Comparison of ENCODE assay signal across 7 mouse cellular contexts in genomic region chr12:80141470-80141869, GRCm38 (mm10). TPM values are rescaled to one million over a fixed set of nuclear protein-coding genes. Genes with fewer than 3 reads are reported as not detected.
DNase-seq lines count a peak whose midpoint lies in the region; ATAC-seq and TF ChIP-seq lines count a peak whose summit lies in the region.

No protein-coding gene starts in this region.

- no peak for TF ChIP-seq EP300 in MEL (IDR thresholded peaks at IDR 0.05; ENCODE audit: low read depth in 1 of 2, low read length in 2 of 2)
- TF ChIP-seq EP300 in liver, embryonic 14.5 days (IDR thresholded peaks at IDR 0.05; ENCODE audit: low read depth), result no peak

- H3K27me3 ChIP-seq in MEL (ENCODE audit: control insufficient read depth in 1 of 2, insufficient read depth in 2 of 2, low read length in 2 of 2), result no peaks in the 10 kb centered on the region
- H3K27me3 ChIP-seq in liver, embryonic 14.5 days (ENCODE audit: control insufficient read depth, insufficient read depth, low read length), result no peaks in the 10 kb centered on the region

- no peak for ATAC-seq in liver, embryonic 14.5 days (ENCODE audit: insufficient read depth)

- no peak overlapping the region for H3K9ac ChIP-seq in MEL (ENCODE audit: control insufficient read depth, low read depth, low read length, poor library complexity, severe bottlenecking)
- H3K9ac ChIP-seq in liver, embryonic 14.5 days (replicated peaks), result no peak overlapping the region

- intact Hi-C loops in left cerebral cortex, adult 2 months (cut with DNase I), result loop anchor here (1.0 kb wide), 1 partner anchor 782 kb away; no protein-coding TSS in a partner anchor
- intact Hi-C loops in heart, postnatal 36 days (cut with DNase I), result loop anchor here (1.0 to 2.0 kb wide), 2 partner anchors 617 to 782 kb away; no protein-coding TSS in a partner anchor

- no peak for TF ChIP-seq POLR2A in MEL (IDR thresholded peaks at IDR 0.05; ENCODE audit: control insufficient read depth in 1 of 2, insufficient read depth in 1 of 2, low read depth in 1 of 2, low read length in 2 of 2, poor library complexity in 1 of 2)

- H3K79me2 ChIP-seq in MEL (ENCODE audit: control insufficient read depth, insufficient read depth, low read length, poor library complexity), result no peaks in the 10 kb centered on the region

- no peak overlapping the region for H3K4me2 ChIP-seq in liver, embryonic 14.5 days (ENCODE audit: low read depth)

- DNase-seq in left cerebral cortex, adult 2 months (ENCODE audit: extremely low spot score in 1 of 2, low spot score in 2 of 2), result peak in 1 of 2 experiments; percentile 43
- DNase-seq in left cerebral cortex, adult 11 months (ENCODE audit: low spot score), result no peak
- DNase-seq in MEL (ENCODE audit: low read depth, low spot score), result peak; percentile 74
- DNase-seq in cerebellum, postnatal 4 days (ENCODE audit: low spot score in 2 of 2), result peak; percentile 43 to 71
- DNase-seq in heart, postnatal 36 days, result peak; percentile 65 to 70
- DNase-seq in liver, embryonic 14.5 days (ENCODE audit: low read depth in 3 of 3, low spot score in 3 of 3), result no peak
- peak; percentile 70 for DNase-seq in right cerebral cortex, postnatal 14 days

- peak; percentile 71 for TF ChIP-seq RAD21 in MEL (IDR thresholded peaks at IDR 0.05; ENCODE audit: low read depth, low read length)

- peaks cover 0 to 2% of the 10 kb centered on the region in 2 experiments; a peak in 1 of 4 replicates for H3K36me3 ChIP-seq in MEL (ENCODE audit: control insufficient read depth in 1 of 2, insufficient read depth in 2 of 2, low read length in 2 of 2)
- no peaks in the 10 kb centered on the region for H3K36me3 ChIP-seq in liver, embryonic 14.5 days (replicated peaks; ENCODE audit: control insufficient read depth, insufficient read depth, low read depth)

- peaks cover 2 to 12% of the 10 kb centered on the region in 2 experiments; a peak in 3 of 4 replicates for H3K4me1 ChIP-seq in MEL (ENCODE audit: control insufficient read depth in 1 of 2, insufficient read depth in 2 of 2, low read length in 2 of 2)
- H3K4me1 ChIP-seq in liver, embryonic 14.5 days (replicated peaks; ENCODE audit: control insufficient read depth in 2 of 2, insufficient read depth in 2 of 2, low read length in 1 of 2), result peaks cover 0 to 20% of the 10 kb centered on the region in 2 experiments; a peak in 2 of 4 replicates

- no peaks in the 10 kb centered on the region for H3K9me3 ChIP-seq in MEL (replicated peaks; ENCODE audit: insufficient read depth, low read length)
- no peaks in the 10 kb centered on the region for H3K9me3 ChIP-seq in liver, embryonic 14.5 days (ENCODE audit: control insufficient read depth, low read length)

- TF ChIP-seq CTCF in left cerebral cortex, adult 2 months (IDR thresholded peaks at IDR 0.05), result peak; percentile 90
- peak; percentile 86 to 94 (median 87) for TF ChIP-seq CTCF in MEL (IDR thresholded peaks at IDR 0.05 in 2 of 3, conservative IDR thresholded peaks at IDR 0.05 in 1 of 3; ENCODE audit: control insufficient read depth in 1 of 3, insufficient read depth in 1 of 3, low read depth in 2 of 3, low read length in 3 of 3, poor library complexity in 1 of 3, severe bottlenecking in 1 of 3)
- TF ChIP-seq CTCF in liver, embryonic 14.5 days (IDR thresholded peaks at IDR 0.05; ENCODE audit: low read depth), result peak; percentile 94

- no peak overlapping the region for H3K4me3 ChIP-seq in left cerebral cortex, adult 2 months
- H3K4me3 ChIP-seq in MEL (ENCODE audit: control insufficient read depth in 1 of 2, insufficient read depth in 1 of 2, low read depth in 2 of 2, low read length in 2 of 2), result no peak overlapping the region
- no peak overlapping the region for H3K4me3 ChIP-seq in liver, embryonic 14.5 days (ENCODE audit: insufficient read depth in 1 of 2, low read depth in 2 of 2, low read length in 2 of 2)

- H3K27ac ChIP-seq in left cerebral cortex, adult 2 months, result no peak overlapping the region
- H3K27ac ChIP-seq in MEL (ENCODE audit: control insufficient read depth, low read depth, low read length), result no peak overlapping the region
- H3K27ac ChIP-seq in liver, embryonic 14.5 days, result no peak overlapping the region

- 16% methylated on average over 7 of the region's 7 CpGs for WGBS in liver, embryonic 14.5 days (ENCODE audit: insufficient replicate concordance)

TF ChIP-seq in MEL, 35 proteins besides CTCF, POLR2A, EP300 and RAD21:
- TF ChIP-seq JUND (IDR thresholded peaks at IDR 0.05; ENCODE audit: low read depth, low read length) (no peak), SMC3 (IDR thresholded peaks at IDR 0.05; ENCODE audit: low read depth, low read length) (peak; percentile 92), ZKSCAN1 (IDR thresholded peaks at IDR 0.05; ENCODE audit: low read depth, low read length) (no peak), USF1 (IDR thresholded peaks at IDR 0.05; ENCODE audit: low read depth, low read length) (no peak), ZC3H11A (IDR thresholded peaks at IDR 0.05; ENCODE audit: low read depth, low read length) (peak; percentile 69), RCOR1 (IDR thresholded peaks at IDR 0.05; ENCODE audit: low read depth, low read length) (no peak), CHD1 (IDR thresholded peaks at IDR 0.05; ENCODE audit: low read depth, low read length) (no peak), POLR2AphosphoS5 (IDR thresholded peaks at IDR 0.05; ENCODE audit: borderline replicate concordance, low read depth, low read length) (no peak)

RNA-seq across cellular contexts. Expression of gene Zfp36l1, which starts 28.7 kb away (rescaled TPM):
- 10 to 100 TPM; 32.7 to 39.2 TPM for total RNA-seq in left cerebral cortex, adult 2 months (2021)
- total RNA-seq in MEL (2012; rRNA removed), result 1.2 and 1.5 TPM in 2 replicates
- polyA plus RNA-seq in MEL (2012; ENCODE audit: insufficient read depth in 1 of 2, insufficient read length in 2 of 2, low read depth in 1 of 2, low replicate concordance in 2 of 2, missing spikeins in 1 of 2), result 10 to 100 TPM in 1 of 2 experiments, not detected in 1; 22.5 TPM
- total RNA-seq in heart, postnatal 36 days (2021), result 100 to 1,000 TPM in 1 of 2 experiments, 10 to 100 TPM in 1; 94.2 to 109 TPM
- 19.4 and 23.5 TPM in 2 replicates for polyA plus RNA-seq in liver, embryonic 14.5 days (2012; rRNA removed)
- 22.7 and 28.5 TPM in 2 replicates for polyA plus RNA-seq in liver, embryonic 14.5 days (2014; fragmentation: Nextera tagmentation; extraction: Ambion mirVana)

Comparison
In these comparisons a context has a peak if more than half of its experiments do, and no peak if none do; other contexts are left out.
1. DNase-seq: peak in MEL (single experiment), cerebellum, postnatal 4 days (2 of 2), heart, postnatal 36 days (2 of 2) and right cerebral cortex, postnatal 14 days (single experiment); none in left cerebral cortex, adult 11 months (single experiment) and liver, embryonic 14.5 days (0 of 3).
2. RNA of gene Zfp36l1, which starts 28.7 kb away (total RNA-seq): 94.2 to 109 TPM in heart, postnatal 36 days and 32.7 to 39.2 TPM in left cerebral cortex, adult 2 months; 1.2 to 1.5 TPM in MEL; every median in the first group is over 10 times any median in the second.
3. Peak in every context shown above with its lines, with median percentiles within 50 percentile points of each other: CTCF ChIP-seq.